Mouse (Mus musculus) neural tube, embryonic 13.5 days (tissue): ENCODE results near the gene Kti12. TPM values are rescaled to one million over a fixed set of nuclear protein-coding genes. Genes with fewer than 3 reads are reported as not detected.

ENCODE experiments used
- ATAC-seq: fragments of 200-750 bp; cut with Nextera tagmentation; 2 replicates; pipeline ENCODE4 v1.8.0; 2017; ENCODE audit warnings: low read depth, mild to moderate bottlenecking, moderate TSS enrichment, moderate library complexity
- H3K27ac ChIP-seq: fragments of 300-500 bp; sonication (generic); replicated peaks from 2 replicates; pipeline ENCODE4 v1.5.1; 2015; ENCODE audit warnings: moderate library complexity, mild to moderate bottlenecking, inconsistent platforms
- H3K27me3 ChIP-seq: fragments of 300-500 bp; sonication (generic); 2 replicates; pipeline ENCODE4 v1.6.1; 2015; ENCODE audit warnings: mild to moderate bottlenecking, inconsistent platforms
- H3K36me3 ChIP-seq: fragments of 300-500 bp; sonication (generic); 2 replicates; pipeline ENCODE4 v1.6.1; 2015; ENCODE audit warnings: mild to moderate bottlenecking, inconsistent platforms
- H3K4me1 ChIP-seq: fragments of 300-500 bp; sonication (generic); replicated peaks from 2 replicates; pipeline ENCODE4 v1.6.1; 2015; ENCODE audit warnings: inconsistent platforms
- H3K4me2 ChIP-seq: fragments of 300-500 bp; sonication (generic); 2 replicates; pipeline ENCODE4 v1.6.1; 2015; ENCODE audit warnings: inconsistent platforms, mild to moderate bottlenecking, moderate library complexity
- H3K4me3 ChIP-seq: fragments of 300-500 bp; sonication (generic); 2 replicates; pipeline ENCODE4 v1.5.1; 2015; ENCODE audit warnings: mild to moderate bottlenecking, inconsistent platforms
- H3K9ac ChIP-seq: fragments of 300-500 bp; sonication (generic); 2 replicates; pipeline ENCODE4 v1.6.1; 2015; ENCODE audit warnings: moderate library complexity, mild to moderate bottlenecking, inconsistent platforms
- H3K9me3 ChIP-seq: fragments of 300-500 bp; sonication (generic); 2 replicates; pipeline ENCODE4 v1.6.1; 2016; ENCODE audit warnings: inconsistent platforms
- WGBS: fragments of 180-500 bp; shearing (Covaris S2); methylation state at CpG from one replicate; pipeline ENCODE4 v1.1.7; 2015; 5-methylcytosine and 5-hydroxymethylcytosine counted together
- polyA plus RNA-seq: library from polyadenylated mRNA; unstranded; fragments of >200 nt; fragmentation: Nextera tagmentation; extraction: Ambion mirVana; gene quantifications from 2 replicates; pipeline ENCODE4 v1.2.1, GENCODE M21; 2015

Gene Kti12
- polyA plus RNA-seq, 1 experiment from 2014 or later: 30.7 TPM

GRCm38 (mm10) chr4:108877901-108878300, 30.3 kb downstream of the Kti12 start:
- Histone ChIP-seq H3K27me3 (peaks cover 6% of the 10 kb centered on the region; the same call in 1 of the 2 replicates), H3K4me1 (peaks cover 11% of the 10 kb centered on the region), H3K4me2 (no peak overlapping the region), H3K9ac (no peak overlapping the region), H3K9me3 (no peaks in the 10 kb centered on the region), H3K27ac (no peak overlapping the region), H3K36me3 (no peaks in the 10 kb centered on the region), H3K4me3 (no peak overlapping the region)
- 79% methylated on average over 6 of the region's 6 CpGs for WGBS
- no peak for ATAC-seq

GRCm38 (mm10) chr4:108878963-108879822, 31.6 kb downstream of the Kti12 start, which contains the start of gene Rab3b:
Gene Rab3b, plus strand, starts transcription at chr4:108879063.
- peak; percentile 92 for ATAC-seq
- peaks cover 6% of the 10 kb centered on the region; the same call in 1 of the 2 replicates for H3K27me3 ChIP-seq
- peaks cover 15% of the 10 kb centered on the region for H3K4me1 ChIP-seq
- H3K4me2 ChIP-seq: peak within 1 kb of the TSS; percentile 89
- WGBS: under 1% methylated on average over 46 of the region's 46 CpGs
- H3K9me3 ChIP-seq: no peaks in the 10 kb centered on the region
- H3K9ac ChIP-seq: peak within 1 kb of the TSS; percentile 75
- H3K27ac ChIP-seq: peak within 1 kb of the TSS; percentile 57; the same call in 1 of the 2 replicates
- peak within 1 kb of the TSS; percentile 57 for H3K4me3 ChIP-seq
- H3K36me3 ChIP-seq: no peaks in the 10 kb centered on the region

GRCm38 (mm10) chr4:108883815-108884214, 36.2 kb downstream of the Kti12 start:
- 58% methylated on average over 13 of the region's 13 CpGs for WGBS
- H3K27ac ChIP-seq: no peak overlapping the region
- H3K9me3 ChIP-seq: no peaks in the 10 kb centered on the region
- no peak overlapping the region for H3K4me3 ChIP-seq
- H3K4me1 ChIP-seq: peaks cover 15% of the 10 kb centered on the region
- no peak for ATAC-seq
- no peak overlapping the region for H3K9ac ChIP-seq
- H3K4me2 ChIP-seq: no peak overlapping the region
- no peaks in the 10 kb centered on the region for H3K36me3 ChIP-seq
- no peaks in the 10 kb centered on the region for H3K27me3 ChIP-seq

- H3K9me3 ChIP-seq: no peaks in the 10 kb centered on the region
- H3K9ac ChIP-seq: no peak overlapping the region
- no peak overlapping the region for H3K4me3 ChIP-seq
- no peaks in the 10 kb centered on the region for H3K27me3 ChIP-seq
- 0 out of 2 replicates have a peak, but pooled peaks cover 4% of the 10 kb centered on the region for H3K4me1 ChIP-seq
- no peaks in the 10 kb centered on the region for H3K36me3 ChIP-seq
- WGBS: 93% methylated on average over 4 of the region's 4 CpGs
- H3K27ac ChIP-seq: no peak overlapping the region
- ATAC-seq: no peak
- H3K4me2 ChIP-seq: no peak overlapping the region
Measured at GRCm38 (mm10) chr4:108887456-108887855, 39.9 kb downstream of the Kti12 start.

- 94% methylated on average over 6 of the region's 6 CpGs for WGBS
- Histone ChIP-seq H3K27me3 (no peaks in the 10 kb centered on the region), H3K9ac (no peak overlapping the region), H3K36me3 (no peaks in the 10 kb centered on the region), H3K4me3 (no peak overlapping the region), H3K4me1 (no peaks in the 10 kb centered on the region), H3K9me3 (no peaks in the 10 kb centered on the region), H3K27ac (no peak overlapping the region), H3K4me2 (no peak overlapping the region)
- no peak for ATAC-seq
Measured at GRCm38 (mm10) chr4:108890876-108891275, 43.3 kb downstream of the Kti12 start.

Other genes with a start within 250 kb of the Kti12 start
- gene Cc2d1b, start 227.8 kb upstream of the Kti12 start, polyA plus RNA-seq: 19.0 and 19.3 TPM in 2 replicates
- 1.3 and 1.9 TPM in 2 replicates for gene 3110021N24Rik, start 128.1 kb upstream of the Kti12 start, polyA plus RNA-seq
- gene Zfyve9, start 67.0 kb upstream of the Kti12 start, polyA plus RNA-seq: 5.1 and 6.3 TPM in 2 replicates
- gene Btf3l4, start 14.2 kb upstream of the Kti12 start, polyA plus RNA-seq: 197 and 213 TPM in 2 replicates
- gene Txndc12, start 13.2 kb upstream of the Kti12 start, polyA plus RNA-seq: 78.3 and 79.2 TPM in 2 replicates
- 1.5 and 3.1 TPM in 2 replicates for gene A730015C16Rik, start 834 bp downstream of the Kti12 start, polyA plus RNA-seq
- 72.4 and 86.9 TPM in 2 replicates for gene Rab3b, start 31.3 kb downstream of the Kti12 start, polyA plus RNA-seq
- 77.9 and 91.4 TPM in 2 replicates for gene Nrd1, start 152.9 kb downstream of the Kti12 start, polyA plus RNA-seq